ENCODE assay signal across 17 mouse cellular contexts in genomic region chr7:82880016-82880415, GRCm38 (mm10).
"Had no signal": no experiment of that assay in that cellular context is flagged by ENCODE, and none has a peak within 500 bp of the region (broad histone marks: within the 10 kb centered on the region; RNA-seq: fewer than 3 reads in every experiment).

No protein-coding gene starts in this region.

- H3K9ac ChIP-seq: neural tube, embryonic 12.5 days; neural tube, embryonic 13.5 days; neural tube, embryonic 15.5 days; stomach, embryonic 15.5 days had no signal

- H3K27ac ChIP-seq: neural tube, embryonic 12.5 days; neural tube, embryonic 13.5 days; neural tube, embryonic 15.5 days; stomach, embryonic 15.5 days; stomach, postnatal 0 days had no signal

- DNase-seq: retina, postnatal 1 day; right cerebral cortex, adult 18-20 months; right cerebral cortex, postnatal 14 days; right cerebral cortex, postnatal 25 days; right cerebral cortex, postnatal 4 days; spleen, adult 18-20 months; thymus, adult 18-20 months; thymus, adult 2 months; thymus, postnatal 14 days; thymus, postnatal 25 days; thymus, postnatal 36 days; thymus, postnatal 4 days had no signal

- H3K4me1 ChIP-seq: neural tube, embryonic 12.5 days; neural tube, embryonic 13.5 days; neural tube, embryonic 15.5 days; stomach, embryonic 15.5 days had no signal

- H3K9me3 ChIP-seq: neural tube, embryonic 12.5 days; neural tube, embryonic 13.5 days; neural tube, embryonic 15.5 days had no signal

- H3K27me3 ChIP-seq: neural tube, embryonic 12.5 days; neural tube, embryonic 13.5 days; neural tube, embryonic 15.5 days; stomach, embryonic 15.5 days had no signal

- H3K36me3 ChIP-seq: neural tube, embryonic 12.5 days; neural tube, embryonic 13.5 days; neural tube, embryonic 15.5 days; stomach, embryonic 15.5 days had no signal

- H3K4me3 ChIP-seq: neural tube, embryonic 12.5 days; neural tube, embryonic 13.5 days; neural tube, embryonic 15.5 days; stomach, embryonic 15.5 days had no signal

- H3K4me2 ChIP-seq: neural tube, embryonic 12.5 days; neural tube, embryonic 13.5 days; neural tube, embryonic 15.5 days; stomach, embryonic 15.5 days had no signal
